Mouse (Mus musculus): ENCODE measurements around the gene Lman2l. TPM values are rescaled to one million over a fixed set of nuclear protein-coding genes. Genes with fewer than 3 reads are reported as not detected.

Gene Lman2l
- total and polyA plus RNA-seq, 3 experiments, result 7.0 to 19.7 TPM; not detected in 1

- Histone ChIP-seq H3K9ac (ENCODE audit: control insufficient read depth, low read depth, low read length, poor library complexity, severe bottlenecking) (no peak overlapping the region), H3K79me2 (ENCODE audit: control insufficient read depth, insufficient read depth, low read length, poor library complexity) (peaks cover 7% of the 10 kb centered on the region), H3K27ac (ENCODE audit: control insufficient read depth, low read depth, low read length) (no peak overlapping the region), H3K4me1 (ENCODE audit: control insufficient read depth in 1 of 2, insufficient read depth in 2 of 2, low read length in 2 of 2) (peaks cover 0 to 5% of the 10 kb centered on the region in 2 experiments; a peak in 3 of 4 replicates), H3K9me3 (replicated peaks; ENCODE audit: insufficient read depth, low read length) (no peaks in the 10 kb centered on the region), H3K36me3 (ENCODE audit: control insufficient read depth in 1 of 2, insufficient read depth in 2 of 2, low read length in 2 of 2) (peaks cover 9 to 13% of the 10 kb centered on the region in 2 experiments), H3K4me3 (ENCODE audit: control insufficient read depth in 1 of 2, insufficient read depth in 1 of 2, low read depth in 2 of 2, low read length in 2 of 2) (no peak overlapping the region), H3K27me3 (ENCODE audit: control insufficient read depth in 1 of 2, insufficient read depth in 2 of 2, low read length in 2 of 2) (no peaks in the 10 kb centered on the region)
- DNase-seq (ENCODE audit: low read depth, low spot score), result no peak
- TF ChIP-seq ELF1 (IDR thresholded peaks at IDR 0.05; ENCODE audit: low read depth, low read length), result no peak
- TF ChIP-seq POLR2AphosphoS5 (IDR thresholded peaks at IDR 0.05; ENCODE audit: borderline replicate concordance, low read depth, low read length), result no peak
- no peak for TF ChIP-seq RCOR1 (IDR thresholded peaks at IDR 0.05; ENCODE audit: low read depth, low read length)
- TF ChIP-seq USF2 (IDR thresholded peaks at IDR 0.05; ENCODE audit: borderline replicate concordance in 1 of 2, insufficient read depth in 1 of 2, low read depth in 1 of 2, low read length in 2 of 2), result no peak
- no peak for TF ChIP-seq TAL1 (IDR thresholded peaks at IDR 0.05; ENCODE audit: low read length)
- no peak for TF ChIP-seq NRF1 (IDR thresholded peaks at IDR 0.05; ENCODE audit: insufficient read depth, low read depth, low read length, poor library complexity, severe bottlenecking)
- TF ChIP-seq ZKSCAN1 (IDR thresholded peaks at IDR 0.05; ENCODE audit: low read depth, low read length), result no peak
- TF ChIP-seq JUND (IDR thresholded peaks at IDR 0.05; ENCODE audit: low read depth, low read length), result no peak
- no peak for TF ChIP-seq MYB (IDR thresholded peaks at IDR 0.05; ENCODE audit: low read depth, low read length)
- no peak for TF ChIP-seq ZNF384 (IDR thresholded peaks at IDR 0.05; ENCODE audit: low read depth, low read length)
- TF ChIP-seq TBP (IDR thresholded peaks at IDR 0.05; ENCODE audit: low read depth, low read length), result no peak
- no peak for TF ChIP-seq GATA1 (IDR thresholded peaks at IDR 0.05; ENCODE audit: low read depth, low read length)
- TF ChIP-seq POLR2AphosphoS2 (IDR thresholded peaks at IDR 0.05; ENCODE audit: low read length), result no peak
- no peak for TF ChIP-seq POLR2A (IDR thresholded peaks at IDR 0.05; ENCODE audit: control insufficient read depth in 1 of 2, insufficient read depth in 1 of 2, low read depth in 1 of 2, low read length in 2 of 2, poor library complexity in 1 of 2)
- no peak for TF ChIP-seq ETS1 (IDR thresholded peaks at IDR 0.05; ENCODE audit: low read depth, low read length)
- TF ChIP-seq MEF2A (IDR thresholded peaks at IDR 0.05; ENCODE audit: extremely low read depth, insufficient replicate concordance, low read depth, low read length, poor library complexity, severe bottlenecking), result no peak
- no peak for TF ChIP-seq EP300 (IDR thresholded peaks at IDR 0.05; ENCODE audit: low read depth in 1 of 2, low read length in 2 of 2)
- TF ChIP-seq GABPA (IDR thresholded peaks at IDR 0.05; ENCODE audit: low read depth, low read length), result no peak
These were observed 4.0 kb downstream of the Lman2l start for GRCm38 (mm10) chr1:36441101-36441500.

GRCm38 (mm10) chr1:36437223-36437622, 7.8 kb downstream of the Lman2l start:
- Histone ChIP-seq H3K27ac (ENCODE audit: control insufficient read depth, low read depth, low read length) (no peak overlapping the region), H3K79me2 (ENCODE audit: control insufficient read depth, insufficient read depth, low read length, poor library complexity) (no peaks in the 10 kb centered on the region), H3K36me3 (ENCODE audit: control insufficient read depth in 1 of 2, insufficient read depth in 2 of 2, low read length in 2 of 2) (peaks cover 0 to 16% of the 10 kb centered on the region in 2 experiments; a peak in 2 of 4 replicates), H3K4me1 (ENCODE audit: control insufficient read depth in 1 of 2, insufficient read depth in 2 of 2, low read length in 2 of 2) (no peaks in the 10 kb centered on the region; a peak in 2 of 4 replicates), H3K9me3 (replicated peaks; ENCODE audit: insufficient read depth, low read length) (no peaks in the 10 kb centered on the region), H3K27me3 (ENCODE audit: control insufficient read depth in 1 of 2, insufficient read depth in 2 of 2, low read length in 2 of 2) (no peaks in the 10 kb centered on the region), H3K9ac (ENCODE audit: control insufficient read depth, low read depth, low read length, poor library complexity, severe bottlenecking) (no peak overlapping the region), H3K4me3 (ENCODE audit: control insufficient read depth in 1 of 2, insufficient read depth in 1 of 2, low read depth in 2 of 2, low read length in 2 of 2) (no peak overlapping the region)
- no peak for TF ChIP-seq GABPA (IDR thresholded peaks at IDR 0.05; ENCODE audit: low read depth, low read length)
- no peak for TF ChIP-seq NRF1 (IDR thresholded peaks at IDR 0.05; ENCODE audit: insufficient read depth, low read depth, low read length, poor library complexity, severe bottlenecking)
- no peak for TF ChIP-seq TBP (IDR thresholded peaks at IDR 0.05; ENCODE audit: low read depth, low read length)
- TF ChIP-seq ZNF384 (IDR thresholded peaks at IDR 0.05; ENCODE audit: low read depth, low read length), result no peak
- TF ChIP-seq CTCF (IDR thresholded peaks at IDR 0.05 in 2 of 3, conservative IDR thresholded peaks at IDR 0.05 in 1 of 3; ENCODE audit: control insufficient read depth in 1 of 3, insufficient read depth in 1 of 3, low read depth in 2 of 3, low read length in 3 of 3, poor library complexity in 1 of 3, severe bottlenecking in 1 of 3), result no peak
- no peak for TF ChIP-seq RCOR1 (IDR thresholded peaks at IDR 0.05; ENCODE audit: low read depth, low read length)
- TF ChIP-seq POLR2A (IDR thresholded peaks at IDR 0.05; ENCODE audit: control insufficient read depth in 1 of 2, insufficient read depth in 1 of 2, low read depth in 1 of 2, low read length in 2 of 2, poor library complexity in 1 of 2), result no peak
- no peak for TF ChIP-seq MYC (IDR thresholded peaks at IDR 0.05; ENCODE audit: low read depth, low read length)
- TF ChIP-seq HCFC1 (IDR thresholded peaks at IDR 0.05; ENCODE audit: low read depth, low read length), result no peak
- TF ChIP-seq GATA1 (IDR thresholded peaks at IDR 0.05; ENCODE audit: low read depth, low read length), result no peak
- TF ChIP-seq MAZ (IDR thresholded peaks at IDR 0.05; ENCODE audit: low read depth, low read length), result no peak
- TF ChIP-seq MYB (IDR thresholded peaks at IDR 0.05; ENCODE audit: low read depth, low read length), result no peak
- DNase-seq (ENCODE audit: low read depth, low spot score), result peak; percentile 35
